Mouse (Mus musculus) cerebellum, adult 2 months (tissue): ENCODE data around the gene Xylt2. TPM values are rescaled to one million over a fixed set of nuclear protein-coding genes. Genes with fewer than 3 reads are reported as not detected.
"Not testable (repeated sequence)": the region's sequence is repeated elsewhere in the genome, so short reads cannot be mapped to it uniquely, and the experiment has no call there.

Experiments
- DNase-seq, 2 experiments: peaks; one replicate each; pipeline ENCODE4 v3.0.0; 2021
- H3K27ac ChIP-seq: fragments of 200-500 bp; 2 replicates; pipeline ENCODE4 v1.5.1; 2012; ENCODE audit warnings: low read length, control low read depth, inconsistent platforms; ENCODE audit not compliant: insufficient read depth
- H3K27me3 ChIP-seq: fragments of 200-500 bp; 2 replicates; pipeline ENCODE4 v1.6.1; 2012; ENCODE audit warnings: inconsistent platforms, mild to moderate bottlenecking, low read length, moderate library complexity; ENCODE audit not compliant: control insufficient read depth, insufficient read depth
- H3K4me1 ChIP-seq: fragments of 200-500 bp; 2 replicates; pipeline ENCODE4 v1.6.1; 2011; ENCODE audit warnings: low read length; ENCODE audit not compliant: control insufficient read depth, insufficient read depth
- H3K4me3 ChIP-seq: fragments of 200-500 bp; replicated peaks from 2 replicates; pipeline ENCODE3; 2011; ENCODE audit warnings: mild to moderate bottlenecking, low read depth, low read length, control low read depth; ENCODE audit not compliant: insufficient read depth
- CTCF ChIP-seq: fragments of 200-500 bp; IDR thresholded peaks from 2 replicates; pipeline ENCODE4 v1.5.1; 2011; ENCODE audit warnings: low read depth, mild to moderate bottlenecking, control low read depth, low read length, moderate library complexity, borderline replicate concordance; ENCODE audit not compliant: insufficient read depth
- POLR2A ChIP-seq: fragments of 200-500 bp; IDR thresholded peaks from 2 replicates; pipeline ENCODE4 v1.6.1; 2011; ENCODE audit warnings: low read length, control low read depth, borderline replicate concordance; ENCODE audit not compliant: insufficient read depth
- WGBS: fragments of 180-500 bp; shearing (Covaris S2); methylation state at CpG from one replicate; pipeline ENCODE4 v1.1.7; 2018; 5-methylcytosine and 5-hydroxymethylcytosine counted together
- polyA plus RNA-seq: library from polyadenylated mRNA; depleted of rRNA; stranded (reverse); fragments of >200 nt; gene quantifications from 2 replicates; pipeline ENCODE4 v1.2.3, GENCODE M21; 2012

The Xylt2 gene
- polyA plus RNA-seq, 1 experiment = 30.7 TPM

- Histone ChIP-seq H3K27ac (no peak overlapping the region), H3K27me3 (no peaks in the 10 kb centered on the region), H3K4me3 (no peak overlapping the region), H3K4me1 (no peaks in the 10 kb centered on the region)
- no peak for DNase-seq
- TF ChIP-seq CTCF = no peak
- TF ChIP-seq POLR2A = no peak
- WGBS = 85% methylated on average over 6 of the region's 6 CpGs
These were observed 18.2 kb upstream of the Xylt2 start for GRCm38 (mm10) chr11:94695508-94695907.

DNA sequence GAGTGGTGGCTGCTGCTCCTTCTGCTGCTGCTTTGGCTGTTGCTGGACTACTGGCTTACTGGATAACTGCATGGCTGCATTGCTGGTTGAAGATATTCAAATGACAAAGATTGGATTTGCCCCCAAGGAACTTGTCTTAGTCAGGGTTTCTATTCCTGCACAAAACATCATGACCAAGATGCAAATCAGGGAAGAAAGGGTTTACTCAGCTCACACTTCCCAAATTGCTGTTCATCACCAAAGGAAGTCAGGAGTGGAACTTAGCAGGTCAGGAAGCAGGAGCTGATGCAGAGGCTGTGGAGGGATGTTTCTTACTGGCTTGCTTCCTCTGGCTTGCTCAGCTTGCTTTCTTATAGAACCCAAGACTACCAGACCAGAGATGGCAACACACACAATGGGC is 15.2 kb upstream of the Xylt2 start:
- not testable (repeated sequence) for H3K4me3 ChIP-seq, H3K27me3 ChIP-seq, DNase-seq, H3K27ac ChIP-seq, H3K4me1 ChIP-seq

DNA sequence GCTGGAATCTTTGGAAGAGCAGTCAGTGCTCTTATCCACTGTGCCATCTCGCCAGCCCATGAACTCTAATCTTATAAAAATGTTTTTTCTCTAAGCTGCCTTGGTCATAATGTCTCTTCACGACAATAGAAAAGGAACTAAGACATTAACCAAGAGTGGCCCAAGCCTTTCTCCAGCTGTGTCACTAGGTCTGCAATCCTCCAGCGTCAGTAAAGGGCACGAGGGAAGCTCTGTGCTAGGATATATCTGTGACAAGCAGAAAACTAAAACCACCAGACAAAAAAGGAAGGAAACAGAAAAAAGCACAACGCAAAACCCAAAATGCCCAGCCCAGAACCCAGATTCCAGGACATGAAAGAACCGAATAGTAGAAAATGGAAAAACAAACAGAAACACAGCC is 9.9 kb upstream of the Xylt2 start:
- Histone ChIP-seq H3K4me1 (no peaks in the 10 kb centered on the region), H3K27ac (no peak overlapping the region), H3K4me3 (no peak overlapping the region), H3K27me3 (no peaks in the 10 kb centered on the region)
- 85% methylated on average over 6 of the region's 6 CpGs for WGBS
- no peak for DNase-seq
- no peak for TF ChIP-seq CTCF
- TF ChIP-seq POLR2A = no peak

- no peak for TF ChIP-seq POLR2A
- Histone ChIP-seq H3K27me3 (no peaks in the 10 kb centered on the region), H3K4me1 (peaks cover 5% of the 10 kb centered on the region), H3K27ac (no peak overlapping the region), H3K4me3 (no peak overlapping the region)
- WGBS = 44% methylated on average over 7 of the region's 7 CpGs
- DNase-seq = no peak
These were observed 5.1 kb upstream of the Xylt2 start for GRCm38 (mm10) chr11:94682427-94682826.

- TF ChIP-seq CTCF (no peak), POLR2A (no peak)
- WGBS = 90% methylated on average over 4 of the region's 4 CpGs
- no peak overlapping the region for H3K27ac ChIP-seq
- peaks cover 5% of the 10 kb centered on the region for H3K4me1 ChIP-seq
- no peak for DNase-seq
- no peak overlapping the region for H3K4me3 ChIP-seq
- H3K27me3 ChIP-seq = no peaks in the 10 kb centered on the region
These were observed 4.3 kb upstream of the Xylt2 start for GRCm38 (mm10) chr11:94681640-94682039.

DNA sequence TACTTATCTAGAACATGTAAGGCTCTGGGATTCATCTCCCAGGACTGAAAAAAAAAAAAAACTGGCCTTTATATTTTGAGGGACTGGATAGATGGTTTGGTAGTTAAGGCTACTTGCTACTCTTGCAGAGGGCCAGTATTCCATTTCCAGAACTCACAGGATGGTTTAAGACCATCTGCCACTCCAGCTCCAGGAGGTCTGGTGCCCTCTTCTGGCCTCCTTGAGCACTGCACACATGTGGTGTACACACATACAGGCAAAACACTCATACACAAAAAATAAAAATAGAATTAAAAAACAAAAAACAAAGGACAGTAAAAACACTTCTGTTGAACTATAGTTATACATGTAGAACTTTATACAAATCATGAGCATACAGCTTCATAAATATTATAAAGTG is 3.3 kb upstream of the Xylt2 start:
- H3K4me1 ChIP-seq = peaks cover 12% of the 10 kb centered on the region
- no peak for DNase-seq
- no peak overlapping the region for H3K27ac ChIP-seq
- TF ChIP-seq CTCF = peak; percentile 23; the same call in 1 of the 2 replicates
- TF ChIP-seq POLR2A = no peak
- H3K4me3 ChIP-seq = no peak overlapping the region
- no peaks in the 10 kb centered on the region for H3K27me3 ChIP-seq

DNA sequence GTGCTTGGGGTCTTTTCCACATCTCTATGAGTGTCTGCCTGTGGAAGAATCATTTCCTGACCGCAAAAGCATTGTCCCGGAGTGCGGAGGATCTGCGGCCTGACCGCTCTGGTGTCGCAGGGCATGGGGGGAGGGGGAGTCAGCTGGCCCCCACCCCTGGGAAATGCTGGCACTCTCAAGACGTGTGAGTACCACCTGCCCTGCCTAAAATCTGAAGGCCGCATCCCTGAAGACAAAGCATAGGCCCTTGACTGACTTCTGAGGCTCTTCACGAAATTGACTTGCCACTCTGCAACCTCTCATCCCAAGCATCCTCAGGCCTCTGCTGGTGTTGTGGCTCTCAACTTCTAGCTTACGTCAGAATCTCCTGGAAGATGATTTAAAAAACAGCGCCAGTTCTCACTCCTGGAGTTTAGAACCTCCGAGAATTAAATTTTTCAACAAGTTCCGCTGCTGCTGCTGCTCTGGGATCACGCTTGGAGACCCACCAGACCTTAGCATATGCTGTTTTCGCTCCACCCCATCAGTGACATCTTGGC is 361 bp upstream of the Xylt2 start:
- Histone ChIP-seq H3K27me3 (no peaks in the 10 kb centered on the region), H3K4me1 (peaks cover 17% of the 10 kb centered on the region), H3K4me3 (peak overlapping the region; percentile 93), H3K27ac (no peak overlapping the region)
- no peak for TF ChIP-seq POLR2A
- no peak for TF ChIP-seq CTCF
- no peak for DNase-seq
- WGBS = 4% methylated on average over 15 of the region's 15 CpGs

- Histone ChIP-seq H3K4me3 (peak overlapping the region; percentile 79), H3K27me3 (no peaks in the 10 kb centered on the region), H3K27ac (no peak overlapping the region), H3K4me1 (peaks cover 17% of the 10 kb centered on the region)
- no peak for DNase-seq
- TF ChIP-seq POLR2A (no peak), CTCF (no peak)
- 32% methylated on average over 4 of the region's 4 CpGs for WGBS
These were observed 1.0 kb downstream of the Xylt2 start for GRCm38 (mm10) chr11:94676308-94676707.

DNA sequence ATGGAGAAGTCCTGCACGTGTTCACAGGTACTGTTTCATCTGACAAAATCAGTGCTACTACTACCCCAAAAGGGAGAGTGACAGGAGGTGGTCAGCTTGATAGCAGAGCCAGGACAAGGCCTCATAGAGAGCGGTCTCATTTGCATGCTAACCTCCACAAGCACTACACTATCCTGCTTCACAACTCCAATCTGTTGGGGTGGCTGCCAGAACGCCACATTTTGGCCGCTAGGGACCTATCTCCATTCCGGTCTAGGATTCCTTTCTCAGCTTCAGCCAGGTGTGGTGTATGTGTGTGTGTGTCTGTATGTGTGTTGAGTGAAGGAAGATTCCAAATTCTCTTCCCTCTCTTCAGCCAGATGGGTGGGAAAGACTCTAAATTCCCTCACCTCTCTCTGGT is 1.9 kb downstream of the Xylt2 start:
- Histone ChIP-seq H3K4me3 (no peak overlapping the region), H3K4me1 (peaks cover 17% of the 10 kb centered on the region), H3K27me3 (no peaks in the 10 kb centered on the region), H3K27ac (no peak overlapping the region)
- 35% methylated on average over 5 of the region's 5 CpGs for WGBS
- no peak for TF ChIP-seq CTCF
- no peak for TF ChIP-seq POLR2A
- peak in 1 of 2 experiments; percentile 26 for DNase-seq
